Mouse (Mus musculus) ovary, adult 18-20 months (tissue): Measurements from ENCODE around the gene Chn2.

Source experiments
- DNase-seq: peaks from one replicate; pipeline ENCODE4 v3.0.0; 2022; ENCODE audit warnings: low spot score, mixed read lengths

The Chn2 gene

DNA sequence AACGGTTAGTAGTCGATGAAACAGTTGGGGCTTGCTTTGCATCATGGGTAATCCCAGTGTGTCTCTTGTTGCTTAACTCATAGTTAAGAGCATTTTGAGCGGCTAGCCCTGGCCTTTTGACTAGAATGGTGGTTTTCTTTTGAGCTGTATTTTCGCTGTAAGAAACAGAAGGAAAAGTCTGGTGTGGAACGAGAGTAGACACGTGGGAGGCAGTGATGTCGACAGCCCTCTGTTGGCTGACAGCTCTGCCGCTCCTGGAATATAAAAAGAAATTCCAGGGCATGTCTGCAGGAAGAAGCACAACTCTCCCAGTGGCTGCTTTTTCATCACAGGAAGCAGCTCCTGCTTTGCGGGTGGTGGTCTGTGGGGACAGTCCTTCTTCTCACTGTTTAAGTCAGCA is 202.9 kb downstream of the Chn2 start:
- DNase-seq, result no peak

DNA sequence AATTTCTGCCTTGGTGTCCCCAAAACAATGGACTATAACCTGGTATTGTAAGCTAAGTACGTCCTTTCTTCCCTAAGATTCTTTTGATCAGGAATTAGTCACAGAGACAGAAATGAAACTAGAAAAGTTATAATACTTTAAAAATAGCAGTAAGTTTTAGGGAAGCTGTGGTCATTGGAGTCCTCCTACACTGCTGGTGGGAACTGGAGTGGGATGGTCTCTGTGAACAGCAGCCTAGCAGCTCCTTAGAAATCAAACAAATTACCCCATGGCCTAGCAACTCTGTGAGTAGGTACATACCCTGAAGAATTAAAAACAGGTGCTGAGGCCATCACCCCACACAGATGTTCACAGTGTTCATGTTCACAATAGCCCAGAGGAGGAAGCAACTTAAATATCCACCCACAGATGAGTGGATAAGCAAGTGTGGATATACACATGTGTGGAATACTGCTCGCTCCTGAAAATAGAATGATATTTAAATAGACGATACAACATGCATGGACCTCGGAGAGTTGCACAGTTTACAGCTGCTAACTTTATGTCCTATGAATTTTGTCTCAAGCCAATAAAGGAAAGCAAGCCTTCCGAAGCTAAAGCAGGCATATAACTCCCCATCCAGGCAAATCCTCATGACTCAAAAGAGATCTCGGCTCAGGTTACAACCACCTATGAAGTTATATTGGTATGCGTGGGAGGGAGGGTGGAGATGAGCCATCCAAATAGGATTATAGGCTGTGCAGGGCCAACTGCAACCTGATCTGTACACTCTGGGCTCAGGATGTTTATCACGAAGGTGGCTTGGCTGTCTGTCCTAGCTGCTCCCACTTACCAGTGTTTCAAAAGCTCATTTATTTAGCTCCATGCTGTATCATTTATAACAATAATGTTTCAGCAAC is 209.2 kb downstream of the Chn2 start:
- DNase-seq, result no peak

DNA sequence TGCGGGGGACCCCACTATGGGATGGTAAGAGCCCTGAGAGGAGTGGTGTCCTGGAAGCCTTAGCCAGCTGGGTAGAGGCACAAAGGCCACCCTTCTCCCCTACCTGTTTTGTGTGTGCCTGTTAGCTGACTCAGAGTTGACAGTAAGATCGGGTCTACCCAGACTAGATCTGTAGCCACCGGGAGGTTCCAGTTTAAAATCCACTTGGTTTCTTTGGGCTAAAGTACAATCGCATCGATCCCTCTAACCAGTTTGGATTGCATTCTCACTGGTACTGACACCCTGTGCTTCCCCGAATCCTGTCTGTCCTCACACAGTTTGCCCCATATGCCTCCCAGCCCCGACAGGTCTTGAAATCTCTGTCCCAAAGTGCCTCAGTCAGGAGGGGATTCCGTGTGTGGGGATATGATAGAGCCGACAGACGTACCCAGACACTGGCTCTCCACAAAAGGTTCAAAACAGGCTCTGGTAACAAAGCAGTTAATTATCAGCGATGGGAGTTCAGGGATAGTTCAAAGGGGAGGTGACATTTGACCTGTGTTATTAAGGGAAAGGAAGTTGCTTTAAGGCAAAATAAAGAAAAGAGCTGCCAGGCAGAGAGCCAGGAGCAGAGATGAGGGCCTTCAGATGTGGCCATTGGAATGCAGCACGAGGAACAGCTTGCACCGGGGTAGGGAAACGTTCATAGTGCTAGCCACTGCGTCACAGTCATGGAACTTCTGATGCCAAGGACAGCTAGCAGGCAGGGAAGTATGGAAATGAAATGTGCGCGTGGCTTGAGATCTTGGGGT is 212.2 kb downstream of the Chn2 start:
- peak; percentile 37 for DNase-seq

DNA sequence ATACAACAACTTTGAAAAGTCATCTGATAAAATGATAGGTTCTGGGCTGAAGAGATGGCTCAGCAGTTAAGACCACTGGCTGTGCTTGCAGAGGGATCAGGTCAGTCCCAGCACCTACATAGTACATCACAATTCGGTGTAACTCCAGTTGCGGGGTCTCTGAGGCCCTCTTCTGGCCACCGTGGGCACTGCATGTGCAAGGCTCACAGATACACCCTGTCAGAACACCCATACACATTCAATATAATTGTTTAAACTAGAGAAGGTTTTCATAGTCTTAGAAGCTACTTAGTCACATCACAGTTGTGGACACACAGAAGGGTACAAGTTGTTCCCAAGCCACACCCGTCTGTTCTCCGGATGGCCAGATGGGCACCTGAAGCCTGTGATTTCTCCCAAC is 213.9 kb downstream of the Chn2 start:
- DNase-seq, result no peak

DNA sequence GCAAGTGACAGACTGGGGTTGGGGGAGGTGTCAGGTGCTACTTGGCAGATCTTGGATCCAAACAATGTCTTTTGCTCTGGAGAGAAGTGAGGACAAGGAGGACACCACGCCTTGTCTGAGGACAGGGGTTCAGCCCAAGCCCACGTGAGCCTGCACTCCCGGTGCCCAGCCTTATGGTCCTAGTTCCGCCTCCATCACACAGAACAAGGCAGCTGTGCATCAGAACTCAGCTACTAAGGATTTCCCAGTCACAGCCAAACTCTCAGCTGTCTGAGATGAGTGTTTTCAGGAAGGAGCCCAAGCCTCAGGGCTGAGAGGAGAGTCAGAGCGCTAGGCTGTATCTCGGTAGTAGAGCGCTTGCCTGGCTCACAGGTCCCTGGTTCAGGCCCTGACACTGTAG is 214.5 kb downstream of the Chn2 start:
- DNase-seq, result no peak

DNA sequence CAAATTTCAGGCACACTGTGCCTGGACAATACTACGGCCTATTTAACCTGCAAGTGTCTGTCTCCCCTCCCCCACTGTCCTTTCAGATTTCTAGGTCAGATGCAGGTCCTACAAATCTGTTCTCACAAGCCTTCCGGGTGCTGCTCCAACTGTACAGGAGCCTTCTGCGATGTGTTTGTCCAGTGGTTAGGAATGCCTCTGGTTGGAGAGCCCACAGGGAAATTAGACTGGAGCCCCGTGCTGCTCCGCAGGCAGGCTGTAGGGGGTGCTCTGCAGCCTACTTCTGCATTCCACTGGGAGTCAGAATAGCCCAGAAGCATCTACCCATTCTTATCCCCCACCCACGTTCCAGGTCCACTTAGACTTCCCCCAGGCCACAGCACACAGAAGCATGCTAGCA is 215.4 kb downstream of the Chn2 start:
- no peak for DNase-seq

DNA sequence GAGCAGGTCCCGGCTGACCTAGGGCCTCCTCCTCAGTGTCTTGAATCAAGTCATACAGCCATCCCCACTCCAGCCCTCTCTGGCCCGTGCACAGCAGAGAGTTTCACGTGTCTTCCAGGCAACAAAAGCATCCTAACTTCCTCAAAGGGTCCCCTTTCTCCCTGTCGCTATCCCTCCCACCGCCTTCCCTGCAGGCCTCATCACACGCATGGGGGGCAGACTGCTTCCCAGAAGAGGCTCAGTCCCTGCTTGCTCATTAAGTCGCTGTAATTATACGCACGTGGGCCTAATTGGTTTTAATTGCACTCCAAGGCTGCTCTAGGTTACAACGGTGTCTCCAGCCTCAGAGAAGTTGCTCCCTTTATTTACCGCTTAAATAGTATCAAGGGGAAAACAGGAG is 216.0 kb downstream of the Chn2 start:
- no peak for DNase-seq

DNA sequence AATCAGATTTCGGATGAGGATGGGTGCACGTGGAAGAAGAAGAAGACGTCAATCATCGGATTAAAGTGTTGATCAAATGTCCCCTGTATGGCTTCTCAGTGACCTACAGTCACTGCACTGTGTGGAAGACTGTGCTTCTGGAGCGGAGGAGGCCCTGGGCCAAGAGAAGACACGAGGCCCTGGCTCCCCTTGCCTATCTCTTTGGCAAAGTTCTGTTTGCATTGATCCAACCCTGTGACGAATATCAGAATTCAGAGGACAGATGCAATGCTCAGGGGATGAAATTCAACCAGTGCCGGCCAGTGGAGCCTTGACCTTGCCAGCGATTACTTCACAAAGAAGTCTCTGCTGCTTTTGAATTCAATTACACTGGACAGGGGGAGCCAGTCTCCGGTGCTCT is 217.0 kb downstream of the Chn2 start:
- no peak for DNase-seq

DNA sequence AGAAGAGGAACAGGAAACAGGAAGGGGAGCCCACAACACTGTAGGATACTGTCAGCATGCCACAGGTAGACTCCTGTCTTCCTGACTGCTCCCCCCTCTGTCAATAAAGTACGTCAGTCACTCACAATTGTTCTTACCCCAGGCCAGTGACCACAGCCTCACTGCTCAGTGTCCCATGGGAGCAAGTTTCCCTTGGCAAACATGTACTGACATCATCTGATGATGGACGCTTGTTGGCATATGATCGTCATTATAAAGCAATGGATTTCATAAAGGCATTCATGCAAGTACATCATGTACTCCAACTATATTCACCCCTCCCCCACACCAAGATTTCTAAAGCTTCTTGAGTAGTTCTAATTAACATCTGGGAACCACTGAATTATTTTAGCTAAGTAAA is 218.2 kb downstream of the Chn2 start:
- no peak for DNase-seq

DNA sequence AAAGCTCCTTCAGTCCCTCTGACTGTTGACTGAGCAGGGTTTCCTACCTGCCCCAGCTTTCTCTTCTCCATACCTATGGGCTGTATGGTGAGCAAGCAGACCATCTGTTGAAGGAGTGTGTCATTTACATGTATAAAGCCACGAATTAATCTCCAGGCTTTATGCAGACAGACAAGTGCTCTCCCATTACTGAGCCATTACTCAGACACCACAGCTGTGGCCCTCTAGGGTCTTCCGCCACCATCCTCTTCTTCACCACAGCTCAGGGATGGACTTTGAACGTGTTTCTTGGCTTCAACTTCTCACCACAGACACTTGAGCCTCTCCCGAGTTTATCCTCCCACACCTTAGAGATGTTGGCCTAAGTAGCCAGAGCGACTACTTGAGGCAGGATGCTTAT is 219.1 kb downstream of the Chn2 start:
- DNase-seq, result no peak

DNA sequence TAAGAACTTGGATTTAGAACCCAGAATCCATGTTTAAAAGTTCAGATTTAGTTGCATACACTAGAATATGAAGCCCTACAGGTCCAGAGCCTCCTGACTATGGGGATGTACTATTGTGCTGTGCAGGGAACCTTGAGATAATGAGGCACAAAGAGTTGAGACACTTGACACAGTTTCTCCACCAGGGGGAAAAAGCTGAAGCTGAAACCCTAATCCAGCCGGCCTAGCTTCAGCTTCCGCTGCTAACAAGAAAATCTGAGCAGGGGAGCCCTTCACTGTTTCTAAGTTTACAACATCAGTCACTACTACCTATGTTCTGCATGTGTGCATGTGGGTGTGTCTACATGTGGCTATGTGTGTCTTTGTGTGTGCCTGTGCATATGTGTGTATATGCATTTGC is 223.4 kb downstream of the Chn2 start:
- no peak for DNase-seq

DNA sequence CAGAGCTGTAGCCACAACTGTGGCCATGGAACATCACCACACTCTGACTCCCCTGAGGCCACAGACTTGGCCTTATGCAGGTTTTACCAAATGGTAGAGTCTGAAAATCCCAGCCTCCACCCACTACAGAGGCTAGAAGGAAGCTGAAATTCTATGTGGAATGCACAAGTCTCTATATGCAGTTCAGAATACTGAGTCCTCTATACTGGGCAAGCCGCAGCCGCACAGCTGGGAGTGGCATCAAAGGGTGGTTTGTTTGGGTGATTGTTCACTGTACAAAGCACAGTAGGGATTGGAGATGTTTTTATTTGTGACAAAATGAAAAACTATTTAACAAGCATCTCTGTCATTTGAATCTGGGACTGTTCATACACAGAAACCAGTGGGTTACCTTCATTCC is 224.5 kb downstream of the Chn2 start:
- peak; percentile 30 for DNase-seq

DNA sequence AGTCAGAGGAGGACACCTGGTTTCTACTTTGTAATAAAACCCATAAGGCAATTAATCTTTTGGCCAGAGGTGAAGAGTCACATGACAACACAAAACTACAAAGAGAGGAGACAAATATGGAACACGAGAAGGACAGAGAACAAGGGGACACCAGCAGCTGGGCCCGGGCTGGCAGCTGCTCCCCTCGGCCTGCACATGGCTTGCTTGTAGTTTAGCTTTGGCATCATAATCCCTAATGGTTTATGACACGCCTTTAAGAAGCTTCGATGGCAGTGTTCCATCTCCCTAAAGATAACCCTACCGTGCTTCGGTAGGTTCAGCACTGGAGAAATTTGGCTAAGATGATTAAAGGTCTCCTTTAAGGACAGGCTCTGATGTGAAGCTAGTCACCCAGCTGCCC is 225.2 kb downstream of the Chn2 start:
- DNase-seq, result no peak

DNA sequence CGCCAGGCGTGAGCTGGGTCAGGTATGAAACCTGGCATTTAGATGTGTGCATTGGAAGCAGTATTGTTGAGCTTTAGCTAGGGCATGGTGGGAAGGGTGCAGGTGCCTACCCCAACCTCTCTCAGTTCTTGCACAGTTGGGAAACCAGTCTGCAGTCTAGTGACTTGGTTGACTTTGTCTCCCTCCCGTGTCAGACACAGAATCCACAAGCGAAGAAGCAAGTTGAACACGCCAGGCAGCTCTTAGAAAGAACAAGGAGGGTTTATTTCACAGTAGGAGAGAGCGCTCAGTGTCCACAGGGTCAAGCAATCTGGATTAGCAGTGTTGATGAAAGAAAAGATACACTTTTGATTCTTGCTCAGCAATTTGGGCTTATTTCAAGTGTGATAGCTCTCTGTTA is 226.0 kb downstream of the Chn2 start:
- DNase-seq, result no peak

DNA sequence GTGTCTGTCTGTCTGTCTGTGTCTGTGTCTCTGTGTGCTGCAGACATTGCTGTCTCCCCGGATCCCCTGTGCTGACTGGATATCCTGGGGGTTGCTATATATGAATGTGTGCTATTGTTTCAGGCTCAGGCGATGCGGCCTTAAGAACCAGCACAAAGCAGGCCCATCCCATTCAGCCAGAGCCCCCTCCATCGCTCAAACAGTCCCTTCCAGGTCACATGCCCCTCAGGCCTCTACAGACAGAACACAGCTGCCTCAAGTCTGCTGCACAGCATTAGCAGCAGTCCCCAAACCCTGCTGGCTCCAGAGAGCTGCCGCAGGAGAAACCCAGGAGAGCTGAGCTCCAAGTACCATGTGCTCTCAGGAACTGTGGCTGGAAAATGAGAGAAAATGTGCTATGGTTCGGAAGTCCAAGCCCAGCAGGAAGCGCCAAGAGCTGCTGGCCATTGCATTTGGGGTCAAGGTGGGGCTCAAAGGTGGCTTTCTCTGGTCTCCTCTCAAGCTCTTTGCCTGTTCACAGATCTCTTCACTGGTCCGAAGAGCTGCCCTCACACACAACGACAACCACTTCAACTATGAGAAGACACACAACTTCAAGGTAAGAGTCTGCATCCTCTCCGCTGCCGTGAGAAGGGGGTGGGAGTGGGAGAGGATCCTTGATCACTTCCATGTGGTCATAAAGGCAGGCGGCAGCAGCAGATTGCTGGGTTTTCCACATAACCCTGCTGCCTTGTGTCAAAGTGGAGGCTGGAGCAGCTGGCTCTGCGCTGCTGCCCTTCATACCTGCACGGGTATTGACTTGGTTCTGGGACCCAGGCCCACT is 233.4 kb downstream of the Chn2 start:
- DNase-seq, result no peak

DNA sequence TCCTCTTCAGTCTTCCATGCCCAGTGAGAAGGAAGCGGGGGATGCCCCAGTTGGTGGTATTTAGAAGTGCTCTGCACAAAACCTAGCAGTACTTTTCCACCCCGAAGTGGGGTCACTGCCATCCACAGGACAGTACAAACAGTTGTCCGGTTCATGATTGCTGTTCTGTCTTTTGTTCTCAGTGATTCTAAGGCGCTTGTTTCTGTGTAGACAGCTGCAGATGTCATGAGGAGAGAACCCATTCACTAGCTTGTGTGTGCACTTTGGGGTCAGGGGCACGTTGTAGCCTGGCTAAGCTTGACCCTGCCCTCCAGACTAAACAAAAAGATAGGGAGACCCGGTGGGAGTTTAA is 234.0 kb downstream of the Chn2 start:
- DNase-seq, result no peak

DNA sequence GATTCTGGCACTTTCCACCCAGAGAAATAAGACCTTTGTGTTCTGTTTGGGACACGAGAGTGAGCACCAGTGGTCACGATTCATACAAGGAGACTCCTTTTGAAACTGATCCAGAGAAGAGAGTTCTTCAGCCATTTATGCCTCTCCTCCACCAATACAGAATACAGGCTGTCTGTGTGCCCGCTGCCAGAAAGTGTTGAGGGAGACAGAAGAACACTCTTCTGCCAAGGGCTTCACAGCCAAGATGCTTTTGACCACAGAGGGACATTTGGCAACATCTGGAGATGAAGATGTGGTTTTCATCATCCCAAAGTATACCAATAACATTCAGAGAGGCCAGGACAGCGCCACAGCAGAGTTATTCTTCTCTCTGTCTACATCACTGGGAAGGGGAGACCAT is 237.9 kb downstream of the Chn2 start:
- DNase-seq, result no peak

DNA sequence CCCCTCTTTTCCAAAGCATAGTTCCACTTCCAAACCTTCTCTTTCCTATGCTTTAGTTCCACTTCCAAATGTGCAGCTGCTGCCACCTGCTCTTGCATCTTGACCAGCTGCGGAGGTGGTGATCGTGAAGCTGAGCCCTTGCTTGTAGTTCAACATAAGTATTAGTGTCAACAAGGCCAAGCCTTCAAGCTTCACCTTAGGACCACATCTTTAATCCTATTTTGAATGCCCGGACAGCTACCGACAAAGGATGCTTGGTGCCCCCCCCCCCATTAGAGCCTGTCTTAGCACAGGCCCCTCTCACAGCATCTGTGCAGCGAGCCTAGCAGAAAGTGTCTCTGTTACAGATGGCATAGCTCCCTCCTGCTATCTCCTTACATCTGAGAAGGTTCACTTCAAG is 238.5 kb downstream of the Chn2 start:
- DNase-seq, result no peak

DNA sequence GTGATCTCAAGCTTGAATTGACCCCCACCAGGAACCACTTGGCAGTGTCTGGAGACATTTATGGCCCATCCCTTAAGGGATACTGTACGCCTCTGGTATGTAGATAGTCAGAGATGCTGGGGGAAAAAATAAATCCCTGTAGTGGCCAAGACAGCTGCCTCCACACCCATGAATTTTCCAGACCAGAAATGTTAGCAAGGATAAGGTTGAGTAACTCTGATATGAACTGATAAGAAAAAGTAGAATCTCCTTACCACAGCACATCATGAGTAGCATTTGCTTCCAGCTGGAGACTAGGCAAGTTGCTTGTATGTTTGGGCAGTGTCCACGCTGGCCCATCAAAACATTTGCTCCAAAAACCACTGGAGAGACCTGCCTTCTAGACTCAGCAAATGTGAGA is 239.3 kb downstream of the Chn2 start:
- no peak for DNase-seq

DNA sequence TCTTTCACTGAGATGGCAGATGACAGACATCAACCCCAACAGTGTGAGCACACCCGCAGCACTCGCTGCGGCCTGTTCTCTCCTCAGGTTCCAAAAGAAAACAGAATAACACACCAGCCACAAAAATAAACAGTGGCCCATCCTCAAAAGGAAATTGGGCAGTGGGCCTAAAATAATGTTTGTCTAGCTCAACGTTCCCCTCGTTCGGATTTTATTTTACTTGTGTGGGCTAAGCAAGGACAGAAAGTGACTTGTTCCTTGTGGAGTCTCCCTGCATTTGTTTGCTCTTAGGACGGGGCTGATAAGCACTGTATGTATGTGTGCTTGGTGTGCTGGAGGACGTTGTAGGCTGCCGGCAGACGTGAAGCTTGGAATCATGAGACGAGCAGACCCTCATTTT is 240.0 kb downstream of the Chn2 start:
- DNase-seq, result no peak

DNA sequence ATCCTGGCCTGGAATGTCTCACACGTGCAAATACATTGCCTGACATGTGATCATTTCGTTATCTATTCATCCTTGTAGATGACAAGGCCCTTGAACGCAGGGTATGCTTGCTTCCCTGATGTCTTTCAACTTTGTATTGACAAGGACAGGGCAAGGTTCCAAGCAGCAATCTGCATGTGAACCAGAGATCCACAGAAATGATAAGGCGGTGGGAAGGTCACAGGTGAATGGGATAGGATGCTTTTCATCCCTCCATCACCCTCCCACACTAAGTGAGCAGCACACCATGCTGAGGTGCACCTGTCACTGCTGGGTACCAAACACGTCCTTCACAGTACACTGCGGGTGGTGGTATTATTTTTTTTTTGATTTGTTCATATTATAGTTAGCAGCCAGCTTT is 240.9 kb downstream of the Chn2 start:
- DNase-seq, result no peak

DNA sequence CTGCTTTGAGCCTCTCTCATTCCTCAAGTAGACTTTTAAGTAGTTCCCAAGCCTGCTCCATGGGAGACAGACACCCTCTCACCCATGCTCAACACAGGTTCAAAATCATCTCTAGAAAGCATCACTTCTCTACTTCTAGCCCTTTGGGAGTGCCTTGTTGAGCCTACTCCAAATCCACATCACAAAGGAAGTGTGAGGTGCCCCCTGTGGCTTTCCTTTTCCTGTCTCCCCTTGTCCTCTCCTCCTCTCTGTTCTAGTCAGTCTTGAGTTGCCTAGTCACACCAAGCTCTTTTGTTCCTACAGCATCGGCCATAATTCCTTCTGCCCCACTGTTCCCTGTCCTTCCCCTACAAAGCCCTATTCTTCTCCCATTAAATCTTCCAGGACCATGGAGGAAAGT is 243.9 kb downstream of the Chn2 start:
- no peak for DNase-seq
